Mouse (Mus musculus) forebrain, embryonic 16.5 days (tissue): ENCODE data around the gene Celsr1. TPM values are rescaled to one million over a fixed set of nuclear protein-coding genes. Genes with fewer than 3 reads are reported as not detected.

Experiments used
- ATAC-seq: fragments of 200-750 bp; cut with Nextera tagmentation; 2 replicates; pipeline ENCODE4 v1.8.0; 2017; ENCODE audit warnings: mild to moderate bottlenecking, moderate library complexity
- H3K27ac ChIP-seq: fragments of 300-500 bp; sonication (generic); 2 replicates; pipeline ENCODE4 v1.5.1; 2014; ENCODE audit warnings: low read length, control low read depth
- H3K27me3 ChIP-seq: fragments of 300-500 bp; sonication (generic); replicated peaks from 2 replicates; pipeline ENCODE4 v1.6.1; 2014; ENCODE audit warnings: low read length; ENCODE audit not compliant: control insufficient read depth, insufficient read depth
- H3K36me3 ChIP-seq: fragments of 300-500 bp; sonication (generic); 2 replicates; pipeline ENCODE4 v1.6.1; 2014; ENCODE audit not compliant: control insufficient read depth, insufficient read depth
- H3K4me1 ChIP-seq: fragments of 300-500 bp; sonication (generic); replicated peaks from 2 replicates; pipeline ENCODE4 v1.6.1; 2014; ENCODE audit warnings: low read length; ENCODE audit not compliant: control insufficient read depth, insufficient read depth
- H3K4me2 ChIP-seq: fragments of 300-500 bp; sonication (generic); 2 replicates; pipeline ENCODE4 v1.6.1; 2014; ENCODE audit warnings: mild to moderate bottlenecking, low read length, control low read depth
- H3K4me3 ChIP-seq: fragments of 300-500 bp; sonication (generic); replicated peaks from 2 replicates; pipeline ENCODE4 v1.5.1; 2014; ENCODE audit warnings: mild to moderate bottlenecking, low read length, control low read depth
- H3K9ac ChIP-seq: fragments of 300-500 bp; sonication (generic); replicated peaks from 2 replicates; pipeline ENCODE4 v1.6.1; 2014; ENCODE audit warnings: low read depth, low read length, control low read depth
- H3K9me3 ChIP-seq: fragments of 300-500 bp; sonication (generic); 2 replicates; pipeline ENCODE4 v1.6.1; 2016; ENCODE audit warnings: low read length; ENCODE audit not compliant: control insufficient read depth
- WGBS: fragments of 180-500 bp; shearing (Covaris S2); extraction: QIAGEN DNeasy Blood & Tissue Kit; methylation state at CpG from one replicate; pipeline ENCODE4 v1.1.7; 2014; 5-methylcytosine and 5-hydroxymethylcytosine counted together
- polyA plus RNA-seq: library from polyadenylated mRNA; unstranded; fragments of >200 nt; fragmentation: Nextera tagmentation; extraction: Ambion mirVana; gene quantifications from 2 replicates; pipeline ENCODE4 v1.2.1, GENCODE M21; 2015

Gene Celsr1
- polyA plus RNA-seq, 1 experiment from 2014 or later = 4.6 TPM

DNA sequence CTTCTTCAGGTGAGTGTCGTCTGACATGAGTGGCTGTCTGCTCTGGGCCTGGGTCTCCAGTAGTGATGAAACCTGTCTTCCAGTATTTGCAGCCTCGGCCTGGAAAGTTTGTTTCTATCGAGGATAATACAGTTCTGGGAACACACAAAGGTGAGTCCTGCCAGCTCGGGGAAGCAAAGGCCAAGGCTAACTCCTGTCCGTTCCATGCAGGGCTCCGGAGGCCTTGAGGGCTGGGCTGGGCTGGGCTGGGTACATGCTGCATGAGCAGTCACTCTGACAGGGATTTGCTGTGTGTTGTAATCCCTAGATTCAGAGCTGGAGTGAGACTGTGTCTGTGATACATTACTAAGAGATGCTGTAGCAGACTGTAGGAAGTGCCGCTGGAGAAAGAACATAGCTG is 139.7 kb downstream of the Celsr1 start:
- H3K9me3 ChIP-seq = no peaks in the 10 kb centered on the region
- peaks cover 19% of the 10 kb centered on the region for H3K36me3 ChIP-seq
- H3K4me2 ChIP-seq = no peak overlapping the region
- no peak overlapping the region for H3K27ac ChIP-seq
- no peak overlapping the region for H3K4me3 ChIP-seq
- ATAC-seq = no peak
- peaks cover 15% of the 10 kb centered on the region for H3K4me1 ChIP-seq
- H3K27me3 ChIP-seq = no peaks in the 10 kb centered on the region
- no peak overlapping the region for H3K9ac ChIP-seq
- 96% methylated on average over 7 of the region's 7 CpGs for WGBS

- Histone ChIP-seq H3K27ac (peak overlapping the region; percentile 31), H3K4me2 (no peak overlapping the region; the same call in 1 of the 2 replicates), H3K4me3 (no peak overlapping the region), H3K27me3 (no peaks in the 10 kb centered on the region), H3K4me1 (peaks cover 15% of the 10 kb centered on the region), H3K9ac (no peak overlapping the region), H3K36me3 (peaks cover 16% of the 10 kb centered on the region), H3K9me3 (no peaks in the 10 kb centered on the region)
- ATAC-seq = peak; percentile 45
- 50% methylated on average over 13 of the region's 13 CpGs for WGBS
Observed at GRCm38 (mm10) chr15:85892498-85893118, 141.0 kb downstream of the Celsr1 start.

DNA sequence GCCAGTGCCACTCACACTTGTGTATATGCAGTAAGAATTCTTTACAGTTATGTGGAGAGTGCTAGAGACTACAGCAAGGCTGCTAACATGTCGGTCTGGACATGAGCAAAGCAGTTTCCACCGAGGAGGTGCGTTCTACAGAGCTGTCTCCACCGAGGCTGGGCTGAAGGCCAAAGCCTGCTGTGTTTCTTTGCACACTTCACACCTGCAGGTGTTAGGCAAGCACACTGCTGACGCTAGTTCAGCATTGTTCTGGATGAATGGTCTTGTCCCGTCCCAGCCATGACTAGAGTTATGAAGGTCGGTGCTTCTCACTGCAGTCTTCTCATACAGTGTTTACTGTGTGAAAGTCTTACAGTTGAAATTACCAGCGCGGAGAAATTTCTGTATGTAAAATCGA is 141.6 kb downstream of the Celsr1 start:
- Histone ChIP-seq H3K27me3 (no peaks in the 10 kb centered on the region), H3K4me1 (peaks cover 15% of the 10 kb centered on the region), H3K9ac (no peak overlapping the region), H3K4me3 (no peak overlapping the region), H3K4me2 (no peak overlapping the region), H3K27ac (peak overlapping the region; percentile 31; the same call in 1 of the 2 replicates), H3K36me3 (peaks cover 16% of the 10 kb centered on the region), H3K9me3 (no peaks in the 10 kb centered on the region)
- WGBS = 42% methylated on average over 10 of the region's 10 CpGs
- ATAC-seq = peak; percentile 13; the same call in 1 of the 2 replicates

DNA sequence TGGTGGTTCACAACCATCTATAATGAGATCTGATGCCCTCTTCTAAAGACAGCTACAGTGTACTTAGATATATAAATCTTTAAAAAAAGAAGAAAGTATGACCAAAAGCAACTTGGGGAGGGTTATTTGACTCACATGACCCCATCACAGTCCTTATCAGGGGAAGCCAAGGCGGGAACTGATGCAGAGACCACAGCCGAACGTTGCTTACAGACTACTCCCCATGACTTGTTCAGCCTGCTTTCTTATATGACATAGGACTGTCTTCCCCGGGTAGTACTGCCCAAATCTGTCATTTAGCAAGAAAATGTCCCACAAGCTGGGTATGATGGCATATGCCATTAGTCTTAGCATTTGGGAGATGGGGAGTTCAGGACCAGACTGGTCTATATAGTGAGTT is 144.3 kb downstream of the Celsr1 start:
- no peak overlapping the region for H3K4me3 ChIP-seq
- ATAC-seq = no peak
- no peak overlapping the region for H3K27ac ChIP-seq
- no peaks in the 10 kb centered on the region for H3K27me3 ChIP-seq
- 97% methylated on average over 4 of the region's 4 CpGs for WGBS
- peaks cover 15% of the 10 kb centered on the region for H3K4me1 ChIP-seq
- H3K9ac ChIP-seq = no peak overlapping the region
- H3K4me2 ChIP-seq = no peak overlapping the region
- H3K9me3 ChIP-seq = no peaks in the 10 kb centered on the region
- H3K36me3 ChIP-seq = peaks cover 15% of the 10 kb centered on the region

DNA sequence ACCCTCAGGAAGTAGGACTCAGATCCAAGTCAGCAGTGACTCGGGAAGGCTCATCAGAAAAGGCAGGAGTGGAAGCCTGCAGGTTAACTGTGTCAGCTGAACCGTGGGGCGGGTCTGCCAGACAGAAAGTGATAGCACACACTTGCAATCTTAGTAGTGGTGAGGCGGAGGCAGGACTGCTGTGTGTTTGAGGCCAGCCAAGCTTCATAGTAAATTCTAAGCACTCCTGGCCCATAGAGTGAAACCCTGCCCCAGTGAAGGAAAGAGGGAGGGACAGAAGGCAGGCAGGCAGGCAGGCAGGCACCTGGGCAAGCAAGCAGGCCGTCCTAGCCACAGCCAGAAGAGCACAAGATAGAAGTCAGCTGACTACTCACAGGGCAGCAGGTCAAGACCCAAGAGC is 148.0 kb downstream of the Celsr1 start:
- Histone ChIP-seq H3K36me3 (peaks cover 8% of the 10 kb centered on the region), H3K9ac (no peak overlapping the region), H3K4me1 (peaks cover 2% of the 10 kb centered on the region), H3K9me3 (no peaks in the 10 kb centered on the region), H3K27ac (no peak overlapping the region), H3K4me3 (no peak overlapping the region), H3K4me2 (no peak overlapping the region), H3K27me3 (no peaks in the 10 kb centered on the region)
- ATAC-seq = no peak
- WGBS = 87% methylated on average over 5 of the region's 5 CpGs

DNA sequence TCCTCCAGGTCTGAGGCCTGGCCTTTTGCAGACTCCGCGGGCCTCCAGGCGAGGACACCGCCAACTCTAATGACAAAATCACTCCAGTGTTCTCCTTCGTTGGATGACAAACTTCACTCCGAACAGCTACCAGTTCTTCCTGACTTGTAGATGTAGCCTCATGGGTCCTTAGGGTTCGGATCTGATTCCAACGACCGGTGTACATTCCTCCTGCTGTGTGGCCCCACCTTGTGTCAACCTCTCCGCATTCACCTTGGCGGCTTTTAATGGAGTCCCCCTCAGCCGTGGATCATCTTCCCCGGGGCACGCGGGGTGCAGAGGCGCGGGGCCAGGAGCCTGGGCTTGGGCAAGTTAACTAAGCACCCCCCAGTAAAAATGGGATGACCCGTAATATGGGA is 154.1 kb downstream of the Celsr1 start:
- Histone ChIP-seq H3K36me3 (0 out of 2 replicates have a peak, but pooled peaks cover 2% of the 10 kb centered on the region), H3K9me3 (no peaks in the 10 kb centered on the region), H3K27ac (peak overlapping the region; percentile 82), H3K27me3 (no peaks in the 10 kb centered on the region), H3K4me1 (peaks cover 18% of the 10 kb centered on the region), H3K9ac (peak overlapping the region; percentile 93), H3K4me3 (peak overlapping the region; percentile 94), H3K4me2 (peak overlapping the region; percentile 99)
- ATAC-seq = peak; percentile 11
- under 1% methylated on average over 18 of the region's 18 CpGs for WGBS

DNA sequence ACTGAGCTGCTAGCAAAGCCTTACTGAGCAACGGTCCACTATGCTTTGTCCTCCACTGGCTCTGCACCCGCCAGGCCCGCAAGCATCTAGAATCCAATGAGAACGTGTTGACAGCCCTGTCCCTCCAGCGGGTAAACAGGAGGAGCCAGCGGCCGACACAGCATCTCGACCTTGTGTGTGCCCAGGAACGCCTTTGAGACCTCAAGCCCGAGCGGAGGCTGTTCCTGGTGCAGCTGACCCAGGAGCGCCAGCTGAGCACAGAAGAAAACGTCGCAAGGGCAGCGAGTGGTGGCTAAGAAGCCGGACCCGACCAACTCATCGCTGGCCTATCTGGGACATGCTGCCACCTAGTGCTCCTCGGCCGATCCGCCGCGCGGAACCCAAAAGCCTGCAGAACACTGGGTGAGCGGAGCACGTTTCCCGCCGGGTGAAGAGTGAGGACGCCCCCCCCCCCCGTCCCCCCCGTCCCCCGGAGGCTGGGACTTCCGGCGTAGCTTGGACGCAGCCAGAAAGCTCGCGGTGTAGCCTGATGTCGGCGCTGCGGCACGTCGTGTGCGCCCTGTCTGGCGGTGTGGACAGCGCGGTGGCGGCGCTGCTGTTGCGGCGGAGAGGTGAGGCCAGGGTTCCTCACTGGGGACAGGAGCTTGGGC is 154.6 kb downstream of the Celsr1 start, which contains the start of gene Trmu:
TSS of gene Trmu (plus strand) at position 465 of the 650 bp plus-strand sequence.
- Histone ChIP-seq H3K9me3 (no peaks in the 10 kb centered on the region), H3K27me3 (no peaks in the 10 kb centered on the region), H3K27ac (peak within 1 kb of the TSS; percentile 82), H3K4me3 (peak within 1 kb of the TSS; percentile 94), H3K4me1 (peaks cover 18% of the 10 kb centered on the region), H3K36me3 (0 out of 2 replicates have a peak, but pooled peaks cover 2% of the 10 kb centered on the region), H3K9ac (peak within 1 kb of the TSS; percentile 93), H3K4me2 (peak within 1 kb of the TSS; percentile 99)
- WGBS = under 1% methylated on average over 48 of the region's 50 CpGs
- peak; percentile 98 for ATAC-seq

- Histone ChIP-seq H3K4me2 (no peak overlapping the region), H3K36me3 (no peaks in the 10 kb centered on the region), H3K4me1 (peaks cover 18% of the 10 kb centered on the region)
Observed at GRCm38 (mm10) chr15:85877336-85877735, 156.2 kb downstream of the Celsr1 start.

DNA sequence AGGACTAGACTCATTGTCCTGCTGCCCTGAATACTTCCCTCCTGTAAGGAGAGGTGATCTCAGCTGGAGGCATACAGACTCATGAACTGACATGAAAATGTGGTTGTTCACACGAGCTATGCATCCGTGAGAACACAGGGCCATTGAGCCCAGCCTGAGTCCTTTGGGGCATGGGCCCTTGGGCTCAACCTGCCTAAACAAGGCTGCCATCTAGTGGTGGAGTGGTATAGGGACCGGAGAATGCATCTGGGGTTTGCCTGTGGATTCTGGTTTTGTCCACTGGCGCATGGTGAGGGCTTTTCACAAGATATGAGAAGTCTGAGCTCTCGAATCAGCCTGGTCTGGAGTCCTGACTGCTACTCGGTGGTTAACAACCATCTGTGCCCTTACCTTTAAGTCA is 165.9 kb downstream of the Celsr1 start:
- 46% methylated on average over 6 of the region's 6 CpGs for whole genome bisulfite sequencing
- peak; percentile 52; the same call in 1 of the 2 replicates for ATAC-seq
- Histone ChIP-seq H3K9me3 (no peaks in the 10 kb centered on the region), H3K27ac (no peak overlapping the region), H3K4me3 (no peak overlapping the region), H3K4me2 (no peak overlapping the region), H3K27me3 (no peaks in the 10 kb centered on the region), H3K4me1 (no peaks in the 10 kb centered on the region), H3K9ac (no peak overlapping the region), H3K36me3 (0 out of 2 replicates have a peak, but pooled peaks cover 3% of the 10 kb centered on the region)

More at GRCm38 (mm10) chr15:85877336-85877735, 156.2 kb downstream of the Celsr1 start:
- H3K9me3 ChIP-seq = no peaks in the 10 kb centered on the region
- 93% methylated on average over 7 of the region's 7 CpGs for WGBS
- H3K27me3 ChIP-seq = no peaks in the 10 kb centered on the region
- ATAC-seq = no peak
- H3K9ac ChIP-seq = no peak overlapping the region
- no peak overlapping the region for H3K27ac ChIP-seq
- no peak overlapping the region for H3K4me3 ChIP-seq
